Mouse (Mus musculus) right cerebral cortex, postnatal 14 days (tissue): ENCODE measurements at regions not wholly inside any gene's neighbourhood (a gene's known extent, or its start where the extent isn't known, plus 50 kb on each side); places are given as distances from the start of the nearest gene placed in this dataset.

Experiments used
- DNase-seq: peaks from one replicate; pipeline ENCODE4 v3.0.0; 2022

DNA sequence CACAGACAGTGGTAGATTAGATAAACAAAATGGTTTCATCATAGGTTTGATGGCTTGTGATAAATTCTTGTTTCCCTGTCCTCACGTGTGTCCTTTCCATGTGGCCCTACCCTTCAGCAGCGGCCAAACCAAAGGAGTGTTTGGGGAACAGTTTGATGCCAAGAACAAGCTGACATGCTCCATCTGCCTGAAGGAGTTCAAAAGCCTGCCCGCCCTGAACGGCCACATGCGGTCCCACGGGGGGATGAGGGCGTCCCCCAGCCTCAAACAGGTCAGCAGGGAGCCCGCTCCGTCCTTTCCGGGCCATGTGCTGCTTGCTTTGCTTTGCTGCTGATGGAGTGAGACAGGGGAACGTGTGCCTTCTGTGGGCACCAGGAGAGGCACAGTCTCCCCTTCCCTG, 51.0 kb upstream of the Mrps10 start:
- no peak for DNase-seq

DNA sequence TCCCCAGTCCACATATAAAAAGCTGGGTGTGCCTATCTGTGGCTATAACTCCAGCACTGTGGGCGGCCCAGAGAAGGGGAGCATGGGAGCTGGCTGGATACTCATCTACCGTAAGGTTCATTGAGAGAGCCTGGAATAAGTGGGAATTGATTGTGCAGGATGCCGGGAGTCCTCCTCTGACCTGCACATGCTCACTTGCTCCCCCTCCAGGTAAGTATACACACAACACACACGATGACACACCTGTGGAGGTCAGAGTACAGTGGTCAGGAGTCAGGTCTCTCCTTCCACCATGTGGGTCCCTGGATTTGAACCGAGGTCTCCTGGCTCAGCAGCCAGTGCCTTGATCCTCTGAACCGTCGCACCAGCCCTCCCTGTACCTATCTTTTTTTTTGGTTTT, 55.5 kb upstream of the Mrps10 start:
- no peak for DNase-seq

DNA sequence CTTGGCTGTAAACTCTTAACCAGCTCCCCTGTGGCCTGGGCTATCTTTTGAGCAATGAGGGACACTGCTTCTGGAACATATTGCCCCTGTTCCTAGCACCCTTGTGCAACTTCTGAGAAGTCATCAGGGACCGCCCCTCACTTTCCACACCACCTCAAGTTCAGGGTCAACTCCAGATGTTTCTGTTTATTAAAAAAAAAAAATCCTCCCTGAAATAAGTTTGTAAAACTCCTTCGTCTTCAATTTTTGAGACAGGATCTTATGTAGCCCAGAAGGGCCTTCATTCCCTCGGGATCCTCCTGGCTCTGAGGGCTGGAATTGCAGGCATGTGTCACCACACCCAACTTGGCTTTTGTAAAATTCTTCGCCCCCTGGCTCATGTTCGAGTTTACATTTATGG, 57.4 kb upstream of the Mrps10 start:
- no peak for DNase-seq

- no peak for DNase-seq
These were observed 62.5 kb upstream of the Mrps10 start for GRCm38 (mm10) chr17:47306027-47306761.

- DNase-seq = no peak
These were observed 64.1 kb upstream of the Mrps10 start for GRCm38 (mm10) chr17:47304463-47305199.

DNA sequence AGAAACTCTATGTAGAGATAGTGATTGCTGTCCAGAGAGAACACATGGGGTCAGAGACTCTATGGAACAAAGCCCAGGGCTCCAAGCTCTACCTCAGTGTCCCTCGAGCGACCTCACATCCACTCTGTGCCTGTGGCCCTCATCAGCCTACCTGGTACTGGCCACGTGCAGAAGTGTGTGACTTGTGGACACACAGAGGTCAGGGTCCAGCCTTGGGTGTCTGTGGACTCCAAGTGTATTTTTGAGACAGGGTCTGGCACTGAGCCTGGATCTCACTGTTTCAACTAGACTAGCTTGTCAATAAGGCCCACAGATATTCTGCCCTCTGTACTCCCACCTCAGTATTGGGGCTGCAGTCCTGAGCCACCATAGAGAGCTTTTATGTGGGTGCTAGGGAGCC, 65.1 kb upstream of the Mrps10 start:
- no peak for DNase-seq

GRCm38 (mm10) chr17:47298396-47298919, 70.2 kb upstream of the Mrps10 start:
- no peak for DNase-seq

DNA sequence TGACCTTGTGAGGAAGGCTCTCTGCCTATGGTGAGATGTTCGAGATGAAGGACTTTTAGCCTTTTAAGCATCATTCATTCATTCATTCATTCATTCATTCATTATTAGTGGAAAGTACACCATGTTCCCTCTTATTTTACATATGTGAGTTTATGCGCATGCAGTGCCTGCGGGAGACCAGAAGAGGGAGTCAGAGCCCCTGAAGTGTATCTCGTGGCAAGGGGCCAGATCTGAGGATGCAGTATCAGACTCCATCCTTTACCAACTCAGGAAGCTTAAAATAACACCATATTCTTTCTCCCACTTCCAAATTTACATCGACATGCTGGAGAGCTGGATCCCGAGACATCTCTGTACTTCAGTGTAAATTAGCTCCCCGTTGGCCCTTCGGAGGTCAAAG, 70.7 kb upstream of the Mrps10 start:
- peak; percentile 80 for DNase-seq

- no peak for DNase-seq
These were observed 71.8 kb upstream of the Mrps10 start for GRCm38 (mm10) chr17:47296709-47297450.

DNA sequence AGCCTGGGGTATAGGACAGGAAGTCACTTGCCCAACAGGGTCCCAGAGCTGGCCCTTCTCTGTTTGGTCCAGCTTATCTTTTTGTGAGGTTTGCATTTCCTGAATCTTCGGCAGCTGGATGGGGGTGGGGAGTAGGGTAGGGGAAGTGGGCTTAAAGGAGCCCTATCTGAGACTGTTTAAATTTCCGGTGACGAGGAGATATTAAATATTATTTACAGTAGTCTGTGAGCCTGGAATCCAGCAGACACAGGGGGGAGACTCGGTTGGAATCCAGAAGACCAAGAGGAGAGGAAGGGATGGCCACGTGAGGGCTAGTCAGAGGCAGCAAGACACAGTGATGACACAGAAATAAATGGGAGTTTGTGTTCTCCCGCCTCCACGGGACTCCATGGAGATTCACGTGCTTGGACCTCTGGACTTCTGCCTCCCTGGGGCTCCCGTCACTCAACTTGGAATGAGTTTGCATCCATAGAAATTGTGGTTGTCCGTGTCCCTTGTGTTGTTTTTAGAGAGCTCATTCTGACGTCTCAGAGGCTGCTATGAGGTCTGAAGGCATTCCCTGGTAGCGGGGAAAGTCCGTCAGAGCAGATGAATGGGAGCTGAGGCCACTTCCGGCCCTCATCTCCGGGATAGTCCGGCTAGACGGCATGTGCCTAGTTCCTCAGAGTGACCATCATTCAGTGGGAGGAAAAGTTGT, 73.2 kb upstream of the Mrps10 start:
- DNase-seq = no peak

- no peak for DNase-seq
These were observed 74.6 kb upstream of the Mrps10 start for GRCm38 (mm10) chr17:47294091-47294534.

- DNase-seq = no peak
These were observed 75.5 kb upstream of the Mrps10 start for GRCm38 (mm10) chr17:47293178-47293577.

DNA sequence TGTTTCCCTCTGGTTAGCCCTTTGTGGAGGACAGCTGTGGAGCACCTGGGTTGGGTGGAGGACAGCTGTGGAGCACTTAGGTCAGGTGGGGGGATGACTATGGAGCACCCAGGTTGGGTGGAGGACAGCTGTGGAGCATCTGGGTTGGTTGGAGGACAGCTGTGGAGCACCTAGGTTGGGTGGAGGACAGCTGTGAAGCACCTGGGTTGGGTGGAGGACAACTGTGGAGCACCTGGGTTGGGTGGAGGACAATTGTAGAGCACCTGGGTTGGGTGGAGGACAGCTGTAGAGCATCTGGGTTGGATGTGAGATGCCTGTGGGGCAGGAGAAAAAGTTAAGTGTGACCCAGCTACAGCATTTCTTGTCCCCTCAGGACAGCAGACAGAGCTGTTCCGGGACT, 77.1 kb upstream of the Mrps10 start:
- DNase-seq = no peak

- DNase-seq = no peak
These were observed 83.1 kb upstream of the Mrps10 start for GRCm38 (mm10) chr17:47285616-47286015.

DNA sequence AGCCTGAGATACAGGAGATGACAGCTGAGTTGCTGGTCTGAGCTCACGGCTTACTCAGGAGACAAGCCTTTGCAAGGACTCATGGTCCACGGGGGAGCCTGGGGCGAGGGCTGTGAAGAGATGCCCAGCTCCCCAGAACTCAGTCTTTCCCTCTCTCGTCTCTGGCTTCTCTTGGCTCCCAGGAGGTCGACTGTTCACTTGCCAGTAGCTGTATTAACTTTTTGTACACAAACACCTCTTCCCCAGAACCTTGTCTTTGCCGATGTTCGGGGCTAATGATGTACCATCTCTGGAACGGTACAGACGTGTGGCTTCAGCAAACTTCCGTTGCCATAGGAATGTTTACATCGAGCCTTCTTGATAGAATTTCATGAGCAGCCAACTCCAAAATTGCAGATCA, 84.5 kb upstream of the Mrps10 start:
- no peak for DNase-seq

DNA sequence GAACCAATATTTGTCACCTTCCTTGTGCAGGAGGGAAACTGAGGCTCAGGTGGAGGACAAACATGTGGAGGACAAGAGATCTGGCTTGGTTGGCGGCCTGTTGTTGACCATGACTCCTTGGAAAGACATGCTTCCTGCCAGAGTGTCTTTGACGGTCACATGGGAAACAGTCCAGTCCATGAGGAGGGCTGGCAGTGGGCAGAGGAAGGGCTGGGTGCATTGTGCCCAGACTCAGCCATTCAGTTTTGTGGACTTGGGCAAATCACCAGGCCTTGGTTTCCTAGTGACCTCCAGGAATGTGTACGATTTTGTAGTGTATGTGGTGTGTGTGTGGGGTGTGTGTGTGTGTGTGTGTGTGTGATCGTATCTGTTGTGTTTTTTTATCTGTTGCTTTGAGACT, 85.5 kb upstream of the Mrps10 start:
- DNase-seq = no peak

- DNase-seq = no peak
These were observed 86.2 kb upstream of the Mrps10 start for GRCm38 (mm10) chr17:47282476-47282875.

DNA sequence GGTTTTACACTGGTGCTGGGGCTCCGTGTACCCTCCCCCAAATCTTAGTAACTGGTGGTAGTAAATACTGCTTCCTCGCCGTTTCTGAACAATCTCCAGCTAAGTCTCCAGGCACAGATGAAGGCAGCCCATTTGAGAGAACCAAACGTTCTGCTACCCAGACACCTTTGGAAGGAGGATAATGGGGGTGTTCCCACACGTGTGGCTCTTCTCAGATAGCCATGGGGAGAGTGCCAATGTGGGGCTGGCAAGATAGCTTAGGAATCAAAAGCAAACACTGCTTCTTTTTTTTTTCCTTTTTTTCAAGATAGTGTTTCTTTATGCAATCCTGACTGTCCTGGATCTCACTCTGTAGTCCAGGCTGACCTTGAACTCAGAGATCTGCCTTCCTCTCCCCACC, 90.8 kb upstream of the Mrps10 start:
- DNase-seq = no peak

DNA sequence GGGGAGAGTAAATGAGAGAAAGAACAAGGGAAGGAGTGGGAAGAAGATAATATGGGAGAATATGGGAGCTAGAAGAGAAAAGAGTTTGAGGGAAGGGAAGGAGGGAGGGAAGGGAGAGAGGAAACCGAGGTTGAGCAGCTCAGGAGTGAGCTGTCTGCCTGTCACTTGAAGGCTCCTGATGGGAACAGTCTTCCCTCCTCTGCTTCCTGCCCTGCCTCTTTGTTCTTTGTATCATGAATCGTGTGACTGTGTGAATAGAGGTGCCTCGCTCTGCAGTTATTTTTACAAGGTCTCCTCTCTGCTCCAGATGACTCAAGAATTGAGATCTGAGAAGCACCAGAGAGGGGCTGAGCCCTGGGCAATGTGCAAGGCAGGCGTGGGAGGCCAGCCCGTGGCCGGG, 92.0 kb upstream of the Mrps10 start:
- no peak for DNase-seq

DNA sequence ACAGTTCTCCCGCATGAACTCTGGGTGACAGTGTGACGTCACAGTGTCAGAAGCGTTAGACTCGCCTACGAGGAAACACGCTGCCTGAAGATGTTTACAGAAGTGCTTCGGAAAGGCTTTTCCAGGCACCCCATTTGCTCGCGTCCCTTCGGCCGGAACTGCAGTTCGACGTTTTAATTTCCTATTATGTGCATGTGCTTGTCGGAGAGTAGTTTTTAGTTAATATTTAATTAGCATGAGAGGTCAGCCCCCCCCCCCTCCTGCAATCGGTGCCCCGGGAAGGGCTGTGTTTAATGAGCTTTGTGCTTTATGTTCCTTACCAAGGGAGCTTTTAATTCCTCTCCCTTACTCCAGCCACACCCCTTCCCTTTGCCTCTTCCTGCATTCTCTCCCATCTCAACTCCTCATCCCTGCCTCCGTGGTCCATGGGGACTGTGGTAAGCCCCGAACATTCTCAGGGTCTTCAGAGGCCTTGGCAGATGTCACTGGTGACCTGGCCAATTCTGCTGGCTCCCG, 92.8 kb upstream of the Mrps10 start:
- DNase-seq = no peak

GRCm38 (mm10) chr17:47273309-47273708, 95.4 kb upstream of the Mrps10 start:
- DNase-seq = no peak

DNA sequence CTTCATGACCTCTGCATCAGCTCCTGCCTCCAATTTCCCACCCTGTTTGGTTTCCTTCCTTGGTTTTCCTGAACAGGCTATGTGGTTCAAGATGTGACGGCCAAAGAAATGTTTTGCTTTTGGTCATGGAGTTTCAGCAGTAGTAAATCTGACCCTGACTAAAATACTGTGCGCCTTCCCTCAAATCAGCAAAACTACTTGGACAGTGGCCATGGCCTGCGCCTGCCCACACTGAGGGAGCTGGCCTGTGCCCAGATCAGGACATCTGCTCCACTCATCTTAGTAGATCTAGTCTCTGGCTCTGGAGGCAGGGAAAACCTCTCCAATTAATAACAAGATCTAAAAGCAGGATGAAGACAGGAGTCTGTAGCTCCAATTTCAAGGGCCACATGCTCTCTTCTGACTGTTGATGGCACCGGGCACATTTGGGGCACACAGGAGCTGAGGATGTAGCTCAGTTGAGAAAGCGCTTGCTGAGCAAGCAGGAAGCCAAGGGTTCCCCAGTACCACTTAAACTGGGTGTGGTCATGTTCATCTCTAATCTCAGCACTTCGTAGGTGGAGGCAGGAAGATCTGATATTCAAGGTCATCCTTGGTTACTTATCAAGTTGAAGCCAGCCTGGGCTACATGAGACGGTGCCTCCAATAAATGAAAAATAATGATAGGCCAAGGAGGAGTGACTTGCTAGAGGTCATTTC, 96.6 kb upstream of the Mrps10 start:
- DNase-seq = peak; percentile 51
